7 mouse cellular contexts compared by ENCODE assay signal in the genomic region with DNA sequence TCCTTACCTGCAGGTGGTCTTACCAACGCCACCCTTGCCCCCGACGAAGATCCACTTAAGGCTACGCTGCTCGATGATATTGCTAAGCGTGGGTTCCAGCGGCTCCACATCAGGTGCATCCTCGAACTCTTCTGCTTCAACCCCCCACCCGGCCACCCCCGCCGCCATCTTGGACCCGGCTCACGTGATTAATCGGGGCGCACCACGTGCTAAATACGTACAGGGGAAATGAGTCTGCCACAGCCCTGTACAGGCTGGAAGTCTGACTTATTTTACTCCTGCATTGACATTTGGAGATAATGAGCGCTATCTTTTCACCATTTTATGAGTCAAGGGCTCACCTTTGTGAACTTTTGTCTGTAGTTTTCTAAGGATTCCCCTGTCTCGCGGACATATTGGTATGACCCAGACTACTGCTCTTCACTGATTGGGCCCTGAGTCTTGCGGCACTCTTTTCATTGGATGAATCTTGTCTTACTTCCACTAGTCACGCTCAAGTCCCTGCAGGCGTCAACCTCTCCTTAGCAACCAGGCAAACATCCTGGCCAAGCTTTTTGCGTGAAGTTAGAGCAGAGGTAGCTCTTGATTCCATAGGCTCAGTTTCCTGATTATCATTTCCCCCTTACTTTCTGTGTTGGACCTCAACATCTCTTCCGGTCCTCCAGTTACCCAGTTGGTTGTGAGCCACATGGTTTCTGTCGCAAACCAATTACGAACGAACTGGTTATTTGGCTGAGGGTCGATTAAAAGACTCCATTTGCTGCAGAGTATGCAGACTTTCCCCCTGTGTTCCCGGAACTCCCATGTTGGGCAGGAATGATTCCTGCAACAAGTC. TPM values are rescaled to one million over a fixed set of nuclear protein-coding genes. Genes with fewer than 3 reads are reported as not detected.
A peak's percentile ranks its signal among the peaks of the same experiment; 100 is the strongest.
DNase-seq lines count a peak whose midpoint lies in the region; ATAC-seq lines count a peak whose summit lies in the region.

A gene (minus strand): TSS at position 184 of the 835 bp plus-strand sequence.

- peaks cover 4% of the 10 kb centered on the region; the same call in 1 of the 2 replicates for H3K4me1 ChIP-seq in embryonic facial prominence, embryonic 11.5 days (ENCODE audit: control insufficient read depth, insufficient read depth, low read length)
- H3K4me1 ChIP-seq in limb, embryonic 10.5 days, result peaks cover 39% of the 10 kb centered on the region
- peaks cover 43% of the 10 kb centered on the region for H3K4me1 ChIP-seq in midbrain, embryonic 13.5 days (replicated peaks)

- peak; percentile 80 for DNase-seq in adrenal gland, postnatal 25 days
- DNase-seq in embryonic facial prominence, embryonic 11.5 days (ENCODE audit: low spot score), result peak; percentile 93
- peak; percentile 91 for DNase-seq in kidney, adult 11 months
- peak; percentile 89 for DNase-seq in limb, embryonic 10.5 days (ENCODE audit: low spot score)
- DNase-seq in spleen, adult 12 weeks (ENCODE audit: low spot score), result peak; percentile 66

- 7% methylated on average over 30 of the region's 30 CpGs for WGBS in embryonic facial prominence, embryonic 11.5 days
- 7% methylated on average over 30 of the region's 30 CpGs for WGBS in limb, embryonic 10.5 days
- 7% methylated on average over 30 of the region's 30 CpGs for WGBS in midbrain, embryonic 13.5 days

- H3K27me3 ChIP-seq in embryonic facial prominence, embryonic 11.5 days (ENCODE audit: control insufficient read depth, insufficient read depth, low read length), result no peaks in the 10 kb centered on the region
- H3K27me3 ChIP-seq in limb, embryonic 10.5 days (ENCODE audit: low read depth, poor library complexity, severe bottlenecking), result no peaks in the 10 kb centered on the region
- no peaks in the 10 kb centered on the region for H3K27me3 ChIP-seq in midbrain, embryonic 13.5 days

- H3K9ac ChIP-seq in embryonic facial prominence, embryonic 11.5 days (replicated peaks; ENCODE audit: low read length), result peak within 1 kb of the TSS; percentile 76
- peak within 1 kb of the TSS; percentile 85 for H3K9ac ChIP-seq in midbrain, embryonic 13.5 days (replicated peaks)

- peak within 1 kb of the TSS; percentile 87 for H3K4me2 ChIP-seq in embryonic facial prominence, embryonic 11.5 days (ENCODE audit: low read depth, low read length)
- H3K4me2 ChIP-seq in midbrain, embryonic 13.5 days (replicated peaks), result peak within 1 kb of the TSS; percentile 92

- peak within 1 kb of the TSS; percentile 88 for H3K4me3 ChIP-seq in embryonic facial prominence, embryonic 11.5 days (ENCODE audit: low read depth, low read length)
- peak within 1 kb of the TSS; percentile 89 for H3K4me3 ChIP-seq in limb, embryonic 10.5 days
- peak within 1 kb of the TSS; percentile 94 for H3K4me3 ChIP-seq in midbrain, embryonic 13.5 days (replicated peaks)

- peak within 1 kb of the TSS; percentile 41; the same call in 1 of the 2 replicates for H3K27ac ChIP-seq in embryonic facial prominence, embryonic 11.5 days (replicated peaks; ENCODE audit: low read depth, low read length)
- peak within 1 kb of the TSS; percentile 96 for H3K27ac ChIP-seq in limb, embryonic 10.5 days
- peak within 1 kb of the TSS; percentile 89 for H3K27ac ChIP-seq in midbrain, embryonic 13.5 days

- H3K9me3 ChIP-seq in embryonic facial prominence, embryonic 11.5 days (replicated peaks; ENCODE audit: control insufficient read depth, low read length), result no peaks in the 10 kb centered on the region
- no peaks in the 10 kb centered on the region for H3K9me3 ChIP-seq in limb, embryonic 10.5 days (replicated peaks)
- H3K9me3 ChIP-seq in midbrain, embryonic 13.5 days, result no peaks in the 10 kb centered on the region

- ATAC-seq in embryonic facial prominence, embryonic 11.5 days (replicated peaks; ENCODE audit: insufficient number of reproducible peaks, low FRiP score, low TSS enrichment, low read depth), result peak; percentile 86
- peak; percentile 77 for ATAC-seq in granulocyte monocyte progenitor cell, adult 5-6 weeks (replicated peaks; ENCODE audit: poor library complexity, severe bottlenecking)
- ATAC-seq in midbrain, embryonic 13.5 days, result peak; percentile 87

- H3K36me3 ChIP-seq in embryonic facial prominence, embryonic 11.5 days (replicated peaks; ENCODE audit: control insufficient read depth, insufficient read depth, low read depth, low read length), result peaks cover 2% of the 10 kb centered on the region; the same call in 1 of the 2 replicates
- peaks cover 57% of the 10 kb centered on the region for H3K36me3 ChIP-seq in limb, embryonic 10.5 days
- peaks cover 45% of the 10 kb centered on the region for H3K36me3 ChIP-seq in midbrain, embryonic 13.5 days

RNA-seq across cellular contexts. Expression of the gene that starts here (rescaled TPM):
- total RNA-seq in adrenal gland, postnatal 25 days (2021), result 95.0 and 105 TPM in 2 replicates
- polyA plus RNA-seq in embryonic facial prominence, embryonic 11.5 days (2014; fragmentation: Nextera tagmentation; extraction: Ambion mirVana), result 130 and 132 TPM in 2 replicates
- 73.1 and 73.3 TPM in 2 replicates for total RNA-seq in granulocyte monocyte progenitor cell, adult 5-6 weeks (2014; fragmentation: Nextera tagmentation)
- total RNA-seq in granulocyte monocyte progenitor cell, adult 5-6 weeks (2017), result 74.5 and 91.2 TPM in 2 replicates
- 161 and 163 TPM in 2 replicates for polyA plus RNA-seq in limb, embryonic 10.5 days (2016; fragmentation: Nextera tagmentation; extraction: Ambion mirVana)
- polyA plus RNA-seq in midbrain, embryonic 13.5 days (2015; fragmentation: Nextera tagmentation; extraction: Ambion mirVana), result 151 and 154 TPM in 2 replicates

Comparison
In these comparisons a context has a peak if more than half of its experiments do, and no peak if none do; other contexts are left out.
1. Peak in every context shown above with its lines: DNase-seq, ATAC-seq, H3K4me3 ChIP-seq and H3K27ac ChIP-seq.
2. H3K27ac ChIP-seq: peak in every context shown above with its lines; median percentile 96 in limb, embryonic 10.5 days; 89 in midbrain, embryonic 13.5 days; 41 in embryonic facial prominence, embryonic 11.5 days.